Mouse (Mus musculus) cerebellum, postnatal 10 days (tissue): ENCODE measurements around the gene Myo18b.
A peak's percentile ranks its signal among the peaks of the same experiment; 100 is the strongest.

Experiments
- DNase-seq, 2 experiments: peaks; one replicate each; pipeline ENCODE4 v3.0.0; 2021; ENCODE audit warnings: mixed read lengths in 2 of 2

Gene Myo18b

GRCm38 (mm10) chr5:112895674-112896654, at the start of gene Myo18b:
TSS of gene Myo18b (minus strand) at chr5:112896362.
- peak in 1 of 2 experiments; percentile 35 for DNase-seq

GRCm38 (mm10) chr5:112945925-112946324, 49.8 kb upstream of the Myo18b start:
- DNase-seq = no peak

- no peak for DNase-seq
These were observed 46.1 kb upstream of the Myo18b start for GRCm38 (mm10) chr5:112942244-112942643.

- DNase-seq = no peak
These were observed 44.8 kb upstream of the Myo18b start for GRCm38 (mm10) chr5:112941001-112941400.

GRCm38 (mm10) chr5:112936632-112937031, 40.5 kb upstream of the Myo18b start:
- no peak for DNase-seq

- no peak for DNase-seq
These were observed 39.3 kb upstream of the Myo18b start for GRCm38 (mm10) chr5:112935436-112935835.

GRCm38 (mm10) chr5:112932878-112933567, 36.9 kb upstream of the Myo18b start:
- DNase-seq = no peak

- no peak for DNase-seq
These were observed 35.7 kb upstream of the Myo18b start for GRCm38 (mm10) chr5:112931901-112932300.

GRCm38 (mm10) chr5:112928201-112928881, 32.2 kb upstream of the Myo18b start:
- DNase-seq = no peak

GRCm38 (mm10) chr5:112925422-112925821, 29.3 kb upstream of the Myo18b start:
- DNase-seq = no peak

- DNase-seq = no peak
These were observed 28.6 kb upstream of the Myo18b start for GRCm38 (mm10) chr5:112924806-112925205.

GRCm38 (mm10) chr5:112923841-112924240, 27.7 kb upstream of the Myo18b start:
- DNase-seq = no peak

- DNase-seq = no peak
These were observed 25.8 kb upstream of the Myo18b start for GRCm38 (mm10) chr5:112921914-112922313.

GRCm38 (mm10) chr5:112910381-112910780, 14.2 kb upstream of the Myo18b start:
- DNase-seq = no peak

GRCm38 (mm10) chr5:112908169-112908614, 12.0 kb upstream of the Myo18b start:
- DNase-seq = no peak

GRCm38 (mm10) chr5:112907504-112907903, 11.3 kb upstream of the Myo18b start:
- no peak for DNase-seq

- DNase-seq = no peak
These were observed 2.6 kb downstream of the Myo18b start for GRCm38 (mm10) chr5:112893462-112894060.

- DNase-seq = no peak
These were observed 3.8 kb downstream of the Myo18b start for GRCm38 (mm10) chr5:112892411-112892810.

GRCm38 (mm10) chr5:112888651-112889050, 7.5 kb downstream of the Myo18b start:
- no peak for DNase-seq

- DNase-seq = peak; percentile 86 to 91
These were observed 9.3 kb downstream of the Myo18b start for GRCm38 (mm10) chr5:112886687-112887491.

GRCm38 (mm10) chr5:112877391-112878115, 18.6 kb downstream of the Myo18b start:
- DNase-seq = peak in 1 of 2 experiments; percentile 30
